Mouse (Mus musculus) kidney, embryonic 15.5 days (tissue): ENCODE measurements around the gene Cbfa2t2. TPM values are rescaled to one million over a fixed set of nuclear protein-coding genes. Genes with fewer than 3 reads are reported as not detected.

Experiments used
- ATAC-seq: fragments of 200-750 bp; cut with Nextera tagmentation; replicated peaks from 2 replicates; pipeline ENCODE4 v1.8.0; 2017; ENCODE audit warnings: moderate TSS enrichment; ENCODE audit not compliant: low FRiP score
- H3K27ac ChIP-seq: fragments of 300-500 bp; sonication (generic); 2 replicates; pipeline ENCODE4 v1.5.1; 2015; ENCODE audit warnings: mild to moderate bottlenecking, inconsistent platforms
- H3K27me3 ChIP-seq: fragments of 300-500 bp; sonication (generic); 2 replicates; pipeline ENCODE4 v1.6.1; 2015; ENCODE audit warnings: inconsistent platforms
- H3K36me3 ChIP-seq: fragments of 300-500 bp; sonication (generic); 2 replicates; pipeline ENCODE4 v1.6.1; 2015; ENCODE audit warnings: inconsistent platforms
- H3K4me1 ChIP-seq: fragments of 300-500 bp; sonication (generic); 2 replicates; pipeline ENCODE4 v1.6.1; 2015; ENCODE audit warnings: inconsistent platforms
- H3K4me2 ChIP-seq: fragments of 300-500 bp; sonication (generic); 2 replicates; pipeline ENCODE4 v1.6.1; 2015; ENCODE audit warnings: moderate library complexity, mild to moderate bottlenecking, inconsistent platforms
- H3K4me3 ChIP-seq: fragments of 300-500 bp; sonication (generic); replicated peaks from 2 replicates; pipeline ENCODE4 v1.5.1; 2015; ENCODE audit warnings: mild to moderate bottlenecking, inconsistent platforms
- H3K9ac ChIP-seq: fragments of 300-500 bp; sonication (generic); 2 replicates; pipeline ENCODE4 v1.6.1; 2015; ENCODE audit warnings: mild to moderate bottlenecking, inconsistent platforms
- H3K9me3 ChIP-seq: fragments of 300-500 bp; sonication (generic); replicated peaks from 2 replicates; pipeline ENCODE4 v1.6.1; 2016; ENCODE audit warnings: inconsistent platforms
- WGBS: fragments of 180-500 bp; shearing (Covaris S2); methylation state at CpG from one replicate; pipeline ENCODE4 v1.1.7; 2015; ENCODE audit warnings: mixed read lengths; 5-methylcytosine and 5-hydroxymethylcytosine counted together
- polyA plus RNA-seq: library from polyadenylated mRNA; unstranded; fragments of >200 nt; fragmentation: Nextera tagmentation; extraction: Ambion mirVana; gene quantifications from 2 replicates; pipeline ENCODE4 v1.2.1, GENCODE M21; 2015

Gene Cbfa2t2
- polyA plus RNA-seq, 1 experiment from 2014 or later, result 46.0 TPM

GRCm38 (mm10) chr2:154576876-154577743 lies 140.8 kb downstream of the Cbfa2t2 start:
- no peaks in the 10 kb centered on the region for H3K36me3 ChIP-seq
- H3K4me1 ChIP-seq, result 0 out of 2 replicates have a peak, but pooled peaks cover 4% of the 10 kb centered on the region
- WGBS, result 51% methylated on average over 12 of the region's 12 CpGs
- no peak overlapping the region for H3K27ac ChIP-seq
- ATAC-seq, result no peak
- H3K27me3 ChIP-seq, result no peaks in the 10 kb centered on the region
- no peak overlapping the region for H3K9ac ChIP-seq
- no peak overlapping the region for H3K4me3 ChIP-seq
- no peak overlapping the region for H3K4me2 ChIP-seq
- no peaks in the 10 kb centered on the region for H3K9me3 ChIP-seq

GRCm38 (mm10) chr2:154577744-154578067 lies 141.4 kb downstream of the Cbfa2t2 start:
- 84% methylated on average over 6 of the region's 6 CpGs for WGBS
- H3K36me3 ChIP-seq, result no peaks in the 10 kb centered on the region
- H3K27ac ChIP-seq, result no peak overlapping the region
- no peak overlapping the region for H3K4me3 ChIP-seq
- 0 out of 2 replicates have a peak, but pooled peaks cover 4% of the 10 kb centered on the region for H3K4me1 ChIP-seq
- H3K4me2 ChIP-seq, result no peak overlapping the region
- no peak overlapping the region for H3K9ac ChIP-seq
- no peak for ATAC-seq
- no peaks in the 10 kb centered on the region for H3K27me3 ChIP-seq
- H3K9me3 ChIP-seq, result no peaks in the 10 kb centered on the region

DNA sequence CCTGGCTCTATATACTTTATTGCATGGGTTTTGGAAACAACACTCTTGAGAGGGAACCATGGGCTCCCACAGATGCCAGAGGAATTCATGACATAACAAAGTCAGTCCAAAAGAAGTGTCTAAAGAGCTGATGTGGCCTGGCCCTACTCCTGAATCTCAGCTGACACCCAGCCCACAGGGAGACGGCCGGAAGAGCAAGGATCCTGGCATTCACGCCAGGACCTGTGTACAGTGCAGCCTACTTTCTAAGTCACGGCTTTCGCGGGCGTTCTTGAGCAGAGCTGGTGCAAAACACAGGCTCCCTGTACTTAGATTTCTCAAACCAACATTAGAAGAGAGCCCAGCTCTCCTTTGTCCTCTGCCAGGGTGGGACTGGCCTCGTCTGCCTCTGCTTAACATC lies 144.3 kb downstream of the Cbfa2t2 start:
- peaks cover 11% of the 10 kb centered on the region; the same call in 1 of the 2 replicates for H3K4me1 ChIP-seq
- WGBS, result 79% methylated on average over 8 of the region's 8 CpGs

DNA sequence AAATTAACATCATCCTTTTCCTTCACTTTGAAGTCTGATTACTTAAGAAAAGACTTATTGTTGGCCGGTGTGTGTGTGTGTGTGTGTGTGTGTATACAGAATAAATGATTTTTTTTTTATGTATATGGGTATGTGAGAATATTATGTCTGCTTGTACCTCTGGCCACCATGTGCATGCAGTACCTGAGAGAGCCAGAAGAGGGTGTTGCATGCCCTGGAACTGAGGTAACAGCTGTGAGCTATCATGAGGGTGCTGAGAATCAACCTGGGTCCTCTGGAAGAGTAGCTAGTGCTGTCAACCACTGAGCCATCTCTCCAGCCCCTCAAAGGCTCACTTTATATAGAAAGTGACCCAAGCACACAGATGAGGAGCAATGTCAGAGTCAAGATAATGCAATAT lies 145.1 kb downstream of the Cbfa2t2 start:
- no peak overlapping the region for H3K27ac ChIP-seq
- H3K4me2 ChIP-seq, result no peak overlapping the region
- no peak overlapping the region for H3K9ac ChIP-seq
- H3K9me3 ChIP-seq, result no peaks in the 10 kb centered on the region
- no peaks in the 10 kb centered on the region for H3K27me3 ChIP-seq
- H3K36me3 ChIP-seq, result peaks cover 3% of the 10 kb centered on the region
- WGBS, result 94% methylated on average over 1 of the region's 1 CpGs
- no peak overlapping the region for H3K4me3 ChIP-seq
- peaks cover 11% of the 10 kb centered on the region; the same call in 1 of the 2 replicates for H3K4me1 ChIP-seq
- no peak for ATAC-seq

More for the DNA sequence above, 144.3 kb downstream of the Cbfa2t2 start:
- Histone ChIP-seq H3K4me2 (no peak overlapping the region), H3K36me3 (no peaks in the 10 kb centered on the region), H3K4me3 (no peak overlapping the region), H3K9ac (no peak overlapping the region), H3K27me3 (no peaks in the 10 kb centered on the region), H3K27ac (no peak overlapping the region), H3K9me3 (no peaks in the 10 kb centered on the region)
- ATAC-seq, result no peak

DNA sequence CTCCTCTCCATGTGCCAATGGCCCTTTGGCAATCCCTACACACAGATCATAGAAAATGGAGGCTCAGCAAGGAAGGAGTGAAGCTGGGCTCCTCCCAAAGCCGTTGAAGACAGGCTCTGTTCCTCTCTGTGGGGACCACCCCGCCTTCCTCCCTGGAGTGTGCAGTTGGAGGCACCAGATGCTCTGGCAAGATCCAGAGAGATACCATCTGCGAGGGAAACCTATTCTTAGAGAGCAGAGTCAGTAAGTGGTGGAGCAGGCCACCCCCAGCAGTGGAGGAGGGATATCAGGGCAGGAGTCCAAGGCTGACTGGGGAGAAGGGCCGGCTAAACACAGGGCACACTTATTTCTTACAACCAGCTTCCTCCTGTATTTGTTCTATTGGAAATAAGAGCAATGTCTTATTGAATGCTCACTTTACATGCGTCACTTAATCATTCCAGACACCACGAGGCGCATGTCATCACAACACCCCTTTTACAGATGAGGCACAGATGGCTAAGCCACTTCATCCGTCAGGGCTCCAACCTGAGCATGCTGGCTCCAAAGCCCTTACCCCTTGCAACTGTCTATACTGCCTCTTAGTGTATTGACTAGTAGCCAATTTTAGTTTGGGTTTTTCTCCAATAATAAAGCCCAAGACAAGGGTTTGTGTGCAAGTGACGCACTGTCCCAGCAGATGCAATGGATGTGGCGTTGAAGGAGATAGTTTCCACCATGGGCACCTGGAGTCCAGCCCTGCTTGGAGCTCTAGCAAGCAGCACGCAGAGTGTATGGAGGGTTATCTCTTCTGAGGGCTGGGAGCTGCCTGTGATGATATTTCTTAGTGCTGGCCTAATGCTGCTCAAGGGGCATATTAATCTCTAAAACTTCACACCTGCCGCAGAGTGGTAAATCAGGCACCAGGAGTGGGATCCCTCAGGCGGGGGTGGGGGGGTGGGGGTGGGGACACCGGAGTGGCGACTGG lies 147.9 kb downstream of the Cbfa2t2 start:
- Histone ChIP-seq H3K9me3 (no peaks in the 10 kb centered on the region), H3K4me2 (no peak overlapping the region), H3K36me3 (peaks cover 17% of the 10 kb centered on the region), H3K4me3 (no peak overlapping the region), H3K4me1 (peaks cover 8% of the 10 kb centered on the region; the same call in 1 of the 2 replicates), H3K27me3 (no peaks in the 10 kb centered on the region), H3K27ac (no peak overlapping the region), H3K9ac (no peak overlapping the region)
- WGBS, result 65% methylated on average over 15 of the region's 15 CpGs
- no peak for ATAC-seq

GRCm38 (mm10) chr2:154584931-154585601 lies 148.8 kb downstream of the Cbfa2t2 start:
- Histone ChIP-seq H3K4me1 (peaks cover 8% of the 10 kb centered on the region; the same call in 1 of the 2 replicates), H3K27me3 (no peaks in the 10 kb centered on the region), H3K9ac (no peak overlapping the region), H3K4me2 (no peak overlapping the region), H3K36me3 (peaks cover 17% of the 10 kb centered on the region), H3K27ac (no peak overlapping the region), H3K4me3 (no peak overlapping the region), H3K9me3 (no peaks in the 10 kb centered on the region)
- no peak for ATAC-seq
- 62% methylated on average over 17 of the region's 17 CpGs for WGBS

DNA sequence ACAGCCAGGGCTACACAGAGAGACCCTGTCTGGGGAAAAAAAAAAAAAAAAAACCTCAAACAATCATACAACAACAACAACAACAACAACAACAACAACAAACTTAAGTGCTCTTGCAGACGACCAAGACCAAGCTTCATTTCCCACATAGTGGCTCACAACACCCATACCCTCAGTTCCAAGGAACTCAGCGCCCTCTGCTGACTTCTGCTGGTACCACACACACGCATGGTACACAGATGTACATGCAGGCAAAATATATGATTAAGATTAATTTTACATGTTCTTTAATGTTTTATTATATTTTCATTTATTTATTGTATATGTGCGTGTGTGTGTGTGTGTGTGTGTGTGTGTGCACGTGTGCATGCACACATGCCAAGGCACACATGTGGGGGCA lies 150.1 kb downstream of the Cbfa2t2 start:
- no peak for ATAC-seq
- no peak overlapping the region for H3K4me2 ChIP-seq
- H3K4me1 ChIP-seq, result peaks cover 8% of the 10 kb centered on the region; the same call in 1 of the 2 replicates
- peaks cover 17% of the 10 kb centered on the region for H3K36me3 ChIP-seq
- H3K27ac ChIP-seq, result no peak overlapping the region
- H3K4me3 ChIP-seq, result no peak overlapping the region
- WGBS, result 79% methylated on average over 5 of the region's 5 CpGs
- no peaks in the 10 kb centered on the region for H3K9me3 ChIP-seq
- no peak overlapping the region for H3K9ac ChIP-seq
- H3K27me3 ChIP-seq, result no peaks in the 10 kb centered on the region

Other genes with a start within 250 kb of the Cbfa2t2 start
- gene Bpifb1, start 245.7 kb upstream of the Cbfa2t2 start, polyA plus RNA-seq, result 0.09 TPM in 1 of 2 replicates, not detected in the other
- 0.42 and 0.86 TPM in 2 replicates for gene Bpifb5, start 212.7 kb upstream of the Cbfa2t2 start, polyA plus RNA-seq
- not detected in 2 replicates for gene Bpifb9a, start 178.6 kb upstream of the Cbfa2t2 start, polyA plus RNA-seq
- gene Bpifb9b, start 129.3 kb upstream of the Cbfa2t2 start, polyA plus RNA-seq, result not detected in 2 replicates
- gene Cdk5rap1, start 63.5 kb upstream of the Cbfa2t2 start, polyA plus RNA-seq, result 19.0 and 20.4 TPM in 2 replicates
- gene Snta1, start 28.4 kb upstream of the Cbfa2t2 start, polyA plus RNA-seq, result 12.0 and 12.7 TPM in 2 replicates
- gene 1700003F12Rik, start 110.6 kb downstream of the Cbfa2t2 start, polyA plus RNA-seq, result 0.58 and 1.7 TPM in 2 replicates
- gene Actl10, start 115.3 kb downstream of the Cbfa2t2 start, polyA plus RNA-seq, result 0.19 and 0.22 TPM in 2 replicates
- 1.6 and 2.9 TPM in 2 replicates for gene Necab3, start 122.4 kb downstream of the Cbfa2t2 start, polyA plus RNA-seq
- gene E2f1, start 133.4 kb downstream of the Cbfa2t2 start, polyA plus RNA-seq, result 20.7 and 21.0 TPM in 2 replicates
- gene Pxmp4, start 167.2 kb downstream of the Cbfa2t2 start, polyA plus RNA-seq, result 27.7 and 29.8 TPM in 2 replicates
- 0.85 and 1.00 TPM in 2 replicates for gene Zfp341, start 176.8 kb downstream of the Cbfa2t2 start, polyA plus RNA-seq
- 0.62 TPM in 1 of 2 replicates, not detected in the other for gene 4930519P11Rik, start 177.0 kb downstream of the Cbfa2t2 start, polyA plus RNA-seq
- gene Chmp4b, start 215.2 kb downstream of the Cbfa2t2 start, polyA plus RNA-seq, result 24.6 and 24.8 TPM in 2 replicates